Mouse (Mus musculus) gonadal fat pad, adult 2 months (tissue): ENCODE measurements around the gene Actn3. TPM values are rescaled to one million over a fixed set of nuclear protein-coding genes. Genes with fewer than 3 reads are reported as not detected.

Experiments used
- DNase-seq: peaks from one replicate; pipeline ENCODE4 v3.0.0-alpha.2; 2012; ENCODE audit warnings: low read depth
- polyA plus RNA-seq: library from polyadenylated mRNA; depleted of rRNA; stranded (reverse); fragments of >200 nt; gene quantifications from 2 replicates; pipeline ENCODE4 v1.2.3, GENCODE M21; 2012

Gene Actn3
- polyA plus RNA-seq, 1 experiment: 4.9 TPM

- DNase-seq: no peak
These were observed 14.7 kb downstream of the Actn3 start for GRCm38 (mm10) chr19:4863048-4863447.

- no peak for DNase-seq
These were observed 18.6 kb downstream of the Actn3 start for GRCm38 (mm10) chr19:4859081-4859480.

DNA sequence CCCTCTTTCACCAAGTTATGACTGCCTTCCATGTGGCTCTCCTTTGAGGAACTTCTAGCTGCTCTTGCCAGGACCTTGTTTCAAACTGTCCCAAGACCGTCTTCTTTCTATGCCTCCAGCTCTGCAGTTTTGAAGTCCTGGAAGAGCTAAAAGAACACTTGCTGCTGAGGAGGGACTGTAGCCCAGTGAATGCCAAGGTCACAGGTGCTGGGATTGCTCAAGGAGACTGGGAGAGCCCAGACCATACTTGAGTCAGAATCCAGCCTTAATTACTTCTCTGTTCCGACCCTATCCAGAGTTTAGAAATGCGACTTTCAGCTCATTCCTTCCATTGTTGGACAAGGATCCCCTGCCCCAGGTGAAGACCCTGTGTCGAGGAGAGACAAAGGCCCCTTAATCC lies 21.8 kb downstream of the Actn3 start:
- DNase-seq: no peak

DNA sequence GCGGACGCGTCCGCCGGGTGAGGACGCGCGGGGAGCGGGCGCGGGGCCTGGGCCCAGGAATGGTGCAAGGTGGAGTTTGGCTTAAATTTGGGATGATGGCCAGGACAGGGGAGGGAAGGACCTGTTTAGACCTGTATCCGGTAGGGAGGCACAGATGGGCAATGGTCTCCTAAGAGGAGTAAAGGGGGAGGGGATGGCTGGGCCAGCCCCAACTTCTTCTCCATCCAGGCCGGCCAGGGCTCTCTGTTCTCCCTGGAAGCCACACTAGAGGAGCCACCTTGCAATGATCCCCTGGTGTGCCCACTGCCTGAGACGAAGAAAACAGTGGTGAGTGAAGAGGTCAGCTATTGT lies 22.3 kb downstream of the Actn3 start:
- DNase-seq: no peak

- DNase-seq: no peak
These were observed 22.9 kb downstream of the Actn3 start, which contains the start of gene Ctsf for GRCm38 (mm10) chr19:4854552-4855469. Gene Ctsf (plus strand): TSS chr19:4855130.

- DNase-seq: no peak
These were observed 27.4 kb downstream of the Actn3 start for GRCm38 (mm10) chr19:4850281-4850680.

DNA sequence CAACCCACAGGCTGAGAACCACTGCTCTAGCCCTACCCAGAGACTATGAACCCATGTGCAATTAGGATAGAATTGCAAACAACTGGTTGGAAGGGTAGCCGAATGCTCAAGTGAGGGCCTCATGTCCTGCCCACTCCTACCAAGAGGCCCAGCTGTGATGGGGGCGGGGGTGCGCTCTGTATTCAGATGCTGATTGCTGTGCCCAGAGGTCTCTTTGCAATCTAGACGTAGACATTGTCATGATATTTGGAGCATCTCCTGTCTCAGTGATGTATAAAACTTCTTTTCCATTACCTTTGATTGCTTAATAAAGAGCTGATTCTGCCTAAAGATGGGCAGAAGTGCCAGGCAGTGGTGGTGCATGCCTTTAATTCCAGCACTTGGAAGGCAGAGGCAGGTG lies 27.9 kb downstream of the Actn3 start:
- no peak for DNase-seq

GRCm38 (mm10) chr19:4847490-4847889 lies 30.2 kb downstream of the Actn3 start:
- DNase-seq: no peak

DNA sequence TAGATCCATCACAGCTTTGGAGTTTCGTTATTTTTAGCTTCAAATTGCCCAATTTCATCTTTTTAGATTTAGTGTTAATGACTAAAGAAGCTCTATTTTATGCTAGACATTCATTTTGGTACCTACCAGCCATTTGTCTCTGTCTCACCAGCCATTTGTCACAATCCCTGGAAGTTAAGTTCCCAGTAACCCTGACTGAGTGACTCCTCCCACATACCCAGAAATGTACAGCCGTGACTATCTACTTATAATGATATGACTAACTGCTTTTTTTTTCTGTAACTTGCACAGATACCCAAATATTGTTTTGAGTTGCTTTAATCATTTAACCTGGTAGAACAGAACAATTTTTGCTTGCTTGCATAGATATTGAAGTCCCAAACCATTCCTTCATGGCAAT lies 31.9 kb downstream of the Actn3 start:
- DNase-seq: no peak

DNA sequence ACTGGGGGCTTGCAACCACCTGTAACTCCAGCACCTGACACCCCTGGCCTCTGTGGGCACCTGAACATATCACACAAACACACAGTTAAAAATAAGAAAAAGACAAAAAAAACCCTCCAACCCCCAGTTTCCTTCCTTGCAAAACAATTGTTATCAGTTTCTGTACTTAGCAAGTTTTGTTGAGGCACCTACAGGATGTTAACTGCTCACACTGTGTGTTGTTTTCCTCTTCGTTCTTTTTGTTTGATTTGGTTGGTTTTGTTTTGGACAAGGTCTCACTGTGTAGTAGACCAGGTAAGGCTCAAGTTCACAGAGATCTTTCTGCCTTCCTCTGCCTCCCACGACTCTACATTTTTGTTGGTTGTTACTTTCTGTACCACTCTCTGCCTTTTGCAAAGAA lies 35.1 kb downstream of the Actn3 start:
- no peak for DNase-seq

GRCm38 (mm10) chr19:4840848-4841247 lies 36.9 kb downstream of the Actn3 start:
- DNase-seq: no peak

GRCm38 (mm10) chr19:4839149-4839548 lies 38.6 kb downstream of the Actn3 start, which contains the start of the genes Ccs and Ccdc87:
Gene Ccs (minus strand): TSS chr19:4839332.
Gene Ccdc87 (plus strand): TSS chr19:4839366.
- DNase-seq: no peak

- DNase-seq: no peak
These were observed 39.1 kb downstream of the Actn3 start for GRCm38 (mm10) chr19:4838526-4839140.

DNA sequence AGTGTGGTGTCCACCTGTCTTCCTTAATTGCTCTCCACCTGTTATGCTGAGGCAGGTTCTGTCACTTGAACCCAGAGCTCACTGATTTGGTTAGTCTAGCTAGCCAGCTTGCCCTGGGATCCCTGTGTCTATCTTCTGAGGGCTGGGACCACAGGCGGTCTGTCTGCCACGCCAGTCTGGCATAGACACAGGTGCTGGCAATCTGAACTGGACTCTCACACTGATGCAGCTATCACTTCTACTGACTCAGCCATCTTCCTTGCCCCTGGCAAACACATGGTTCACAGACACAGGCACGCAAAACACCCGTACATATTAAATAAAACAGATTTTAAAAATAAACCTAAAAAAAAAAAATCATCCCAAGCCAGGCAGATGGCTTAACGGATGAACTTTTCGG lies 40.7 kb downstream of the Actn3 start:
- no peak for DNase-seq

GRCm38 (mm10) chr19:4836096-4836495 lies 41.6 kb downstream of the Actn3 start:
- DNase-seq: no peak

GRCm38 (mm10) chr19:4833977-4834376 lies 43.7 kb downstream of the Actn3 start:
- peak; percentile 88 for DNase-seq

DNA sequence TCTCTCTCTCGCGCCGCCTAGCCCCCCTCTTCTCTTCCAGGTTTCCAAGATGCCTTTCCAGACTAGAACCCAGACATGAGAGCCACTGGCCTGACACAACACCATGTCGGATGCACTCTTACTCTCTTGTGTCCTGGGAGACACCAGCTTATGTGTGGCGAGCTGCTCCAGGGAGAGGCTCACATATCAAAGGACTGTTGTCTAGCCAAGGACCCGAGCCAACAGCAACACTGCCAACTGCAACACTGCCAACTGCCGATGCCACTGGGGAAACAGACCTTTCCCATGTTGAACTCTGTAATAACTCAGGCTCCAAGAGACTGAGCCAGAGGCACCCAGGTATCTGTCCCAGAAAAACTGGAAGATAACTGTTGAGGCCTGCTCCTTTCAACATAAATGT lies 48.6 kb downstream of the Actn3 start:
- DNase-seq: peak; percentile 88

DNA sequence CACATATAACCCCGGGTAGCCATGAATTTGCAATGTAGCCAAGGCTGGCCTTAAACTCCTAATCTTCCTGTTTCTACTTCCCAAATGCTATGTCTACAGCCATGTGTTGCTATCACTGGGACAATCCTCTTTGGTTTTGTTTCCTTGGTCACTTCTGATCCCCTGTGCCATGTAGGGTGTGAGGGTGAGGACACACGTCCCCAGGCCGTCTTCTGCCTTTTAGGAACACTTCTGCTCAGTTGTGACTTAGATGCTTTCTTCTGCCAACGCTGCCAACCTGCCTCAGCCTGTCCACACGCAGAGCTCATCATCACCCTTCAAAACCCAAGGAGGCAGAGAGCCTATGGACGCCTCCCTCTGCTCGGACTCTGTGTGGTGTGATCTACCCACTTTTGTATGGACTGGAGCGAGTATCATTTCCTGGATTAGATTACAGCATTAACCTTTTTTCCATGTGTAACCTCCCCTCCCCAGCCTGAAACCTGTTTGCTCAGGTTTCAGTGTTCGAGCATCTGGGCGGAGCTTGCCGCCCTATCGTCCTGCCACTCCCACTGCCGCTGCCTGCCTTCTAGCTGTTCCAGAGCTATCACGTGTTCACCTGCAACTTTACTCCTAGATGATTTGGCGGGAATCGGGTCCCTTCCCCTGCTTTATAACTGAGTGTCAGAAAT lies 49.1 kb downstream of the Actn3 start:
- DNase-seq: no peak

- DNase-seq: no peak
These were observed 56.9 kb downstream of the Actn3 start for GRCm38 (mm10) chr19:4820678-4821303.

- DNase-seq: no peak
These were observed 60.4 kb downstream of the Actn3 start for GRCm38 (mm10) chr19:4817182-4817835.

DNA sequence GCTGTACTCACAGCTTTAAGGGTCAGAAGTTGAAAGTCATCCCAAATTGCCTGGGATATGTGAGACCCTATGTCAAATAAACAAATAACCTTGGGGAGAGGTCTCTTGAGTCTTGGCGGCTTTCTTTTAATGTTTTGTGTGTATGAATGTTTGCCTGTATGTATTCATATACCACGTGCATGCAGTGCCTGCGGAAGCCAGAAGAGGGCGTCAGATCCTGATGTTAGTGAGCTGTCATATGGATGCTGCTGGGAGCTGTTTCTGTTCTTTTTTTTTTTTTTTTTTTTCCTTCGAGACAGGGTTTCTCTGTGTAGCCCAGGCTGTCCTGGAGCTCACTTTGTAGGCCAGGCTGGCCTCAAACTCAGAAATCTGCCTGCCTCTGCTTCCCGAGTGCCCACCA lies 64.7 kb downstream of the Actn3 start:
- DNase-seq: no peak
